Mouse (Mus musculus) CH12.LX (cell line): ENCODE measurements at regions not wholly inside any gene's neighbourhood (a gene's known extent, or its start where the extent isn't known, plus 50 kb on each side); places are given as distances from the start of the nearest gene placed in this dataset.

Experiments
- DNase-seq: peaks from one replicate; pipeline ENCODE4 v3.0.0-alpha.2; 2013; ENCODE audit errors: extremely low read depth
- H3K27ac ChIP-seq: 2 replicates; pipeline ENCODE4 v1.5.1; 2012; ENCODE audit warnings: low read depth, mild to moderate bottlenecking, control low read depth, moderate library complexity; ENCODE audit not compliant: insufficient read depth
- H3K27me3 ChIP-seq: replicated peaks from 2 replicates; pipeline ENCODE3; 2012; ENCODE audit warnings: inconsistent platforms
- H3K36me3 ChIP-seq, 2 experiments: replicated peaks in 1 of 2; 2 replicates each; pipeline versions ENCODE3 to v1.6.1; 2012; ENCODE audit warnings: inconsistent platforms in 1 of 2, low read length in 1 of 2, mild to moderate bottlenecking in 1 of 2, mixed read lengths in 1 of 2, moderate library complexity in 1 of 2; ENCODE audit not compliant: control insufficient read depth in 1 of 2, insufficient read depth in 1 of 2
- H3K4me1 ChIP-seq, 2 experiments: 2 replicates each; pipeline ENCODE4 v1.6.1; 2012; ENCODE audit warnings: inconsistent platforms in 1 of 2, moderate library complexity in 1 of 2; ENCODE audit not compliant: insufficient read depth in 2 of 2, control insufficient read depth in 1 of 2
- H3K4me2 ChIP-seq: 2 replicates; pipeline ENCODE4 v1.6.1; 2012; ENCODE audit warnings: low read depth, mild to moderate bottlenecking, control low read depth; ENCODE audit not compliant: poor library complexity, insufficient read depth, severe bottlenecking
- H3K4me3 ChIP-seq, 3 experiments: fragments of 150-350 bp in 1 of 3; sonication (generic) in 1 of 3; replicated peaks in 1 of 3; 2 replicates each; pipeline versions ENCODE3 to v1.5.1; 2011 to 2012; ENCODE audit warnings: low read depth in 2 of 3, low read length in 2 of 3, mild to moderate bottlenecking in 2 of 3, moderate library complexity in 2 of 3, control low read depth in 1 of 3, improper control_type of control experiment in 1 of 3, inconsistent platforms in 1 of 3, mixed read lengths in 1 of 3; ENCODE audit not compliant: poor library complexity in 1 of 3
- H3K79me2 ChIP-seq: replicated peaks from 2 replicates; pipeline ENCODE4 v1.6.1; 2012; ENCODE audit warnings: mild to moderate bottlenecking, moderate library complexity; ENCODE audit not compliant: control insufficient read depth, poor library complexity, insufficient read depth, severe bottlenecking; ENCODE audit errors: extremely low read depth
- H3K9ac ChIP-seq: 2 replicates; pipeline ENCODE4 v1.6.1; 2012; ENCODE audit warnings: low read depth, mild to moderate bottlenecking, control low read depth, moderate library complexity; ENCODE audit not compliant: insufficient read depth
- H3K9me3 ChIP-seq: replicated peaks from 2 replicates; pipeline ENCODE3; 2012; ENCODE audit warnings: low read length, inconsistent platforms, mixed read lengths
- BHLHE40 ChIP-seq: IDR thresholded peaks from 2 replicates; pipeline ENCODE4 v1.6.1; 2011; ENCODE audit warnings: mild to moderate bottlenecking, low read depth, low read length, improper control_type of control experiment
- CHD2 ChIP-seq: IDR thresholded peaks from 2 replicates; pipeline ENCODE4 v1.6.1; 2011; ENCODE audit warnings: low read length, improper control_type of control experiment
- CTCF ChIP-seq, 2 experiments: IDR thresholded peaks in 1 of 2; conservative IDR thresholded peaks in 1 of 2; 2 replicates each; pipeline ENCODE4 v1.5.1; 2011 to 2012; ENCODE audit warnings: low read depth in 2 of 2, low read length in 2 of 2, improper control_type of control experiment in 1 of 2, inconsistent platforms in 1 of 2, mild to moderate bottlenecking in 1 of 2, moderate library complexity in 1 of 2
- EP300 ChIP-seq: IDR thresholded peaks from 2 replicates; pipeline ENCODE4 v1.6.1; 2011; ENCODE audit warnings: low read length, improper control_type of control experiment
- KAT2A ChIP-seq: IDR thresholded peaks from 2 replicates; pipeline ENCODE4 v1.6.1; 2012; ENCODE audit warnings: low read length, improper control_type of control experiment, inconsistent platforms; ENCODE audit not compliant: insufficient replicate concordance
- MAX ChIP-seq: IDR thresholded peaks from 2 replicates; pipeline ENCODE4 v1.6.1; 2011; ENCODE audit warnings: low read length, improper control_type of control experiment
- MAZ ChIP-seq: IDR thresholded peaks from 2 replicates; pipeline ENCODE4 v1.6.1; 2012; ENCODE audit warnings: low read depth, mild to moderate bottlenecking, inconsistent platforms, low read length, improper control_type of control experiment, moderate library complexity
- NELFE ChIP-seq: IDR thresholded peaks from 2 replicates; pipeline ENCODE4 v1.6.1; 2011; ENCODE audit warnings: low read depth, low read length, improper control_type of control experiment
- POLR2A ChIP-seq: IDR thresholded peaks from 2 replicates; pipeline ENCODE4 v1.6.1; 2011; ENCODE audit warnings: low read depth, mild to moderate bottlenecking, improper control_type of control experiment, low read length
- POLR2AphosphoS2 ChIP-seq: IDR thresholded peaks from 2 replicates; pipeline ENCODE4 v1.6.1; 2011; ENCODE audit warnings: low read depth, low read length, improper control_type of control experiment
- RAD21 ChIP-seq: IDR thresholded peaks from 2 replicates; pipeline ENCODE4 v1.6.1; 2011; ENCODE audit warnings: low read depth, mild to moderate bottlenecking, low read length, improper control_type of control experiment, moderate library complexity
- TBP ChIP-seq: conservative IDR thresholded peaks from 2 replicates; pipeline ENCODE4 v1.6.1; 2011; ENCODE audit warnings: low read depth, low read length, improper control_type of control experiment
- USF2 ChIP-seq: conservative IDR thresholded peaks from 2 replicates; pipeline ENCODE4 v1.6.1; 2011; ENCODE audit warnings: low read depth, low read length, improper control_type of control experiment
- ZNF384 ChIP-seq: IDR thresholded peaks from 2 replicates; pipeline ENCODE4 v1.6.1; 2012; ENCODE audit warnings: low read depth, low read length, improper control_type of control experiment, inconsistent platforms
- dilution Hi-C: fragments of 300-500 bp; cut with MboI; formaldehyde crosslinking; loops from 2 replicates; pipeline ENCODE4 v1.14.3; 2020; ENCODE audit warnings: low sequenced_read_pairs; ENCODE audit not compliant: extremely low pct_unique_long_range_greater_than_20kb, extremely low pct_ligation_motif_present
- in situ Hi-C: fragments of 300-500 bp; cut with MboI; formaldehyde crosslinking; loops from 3 replicates; pipeline ENCODE4 v1.14.3; 2019; ENCODE audit warnings: low sequenced_read_pairs, low pct_ligation_motif_present, low pct_unique_long_range_greater_than_20kb, mixed read lengths

DNA sequence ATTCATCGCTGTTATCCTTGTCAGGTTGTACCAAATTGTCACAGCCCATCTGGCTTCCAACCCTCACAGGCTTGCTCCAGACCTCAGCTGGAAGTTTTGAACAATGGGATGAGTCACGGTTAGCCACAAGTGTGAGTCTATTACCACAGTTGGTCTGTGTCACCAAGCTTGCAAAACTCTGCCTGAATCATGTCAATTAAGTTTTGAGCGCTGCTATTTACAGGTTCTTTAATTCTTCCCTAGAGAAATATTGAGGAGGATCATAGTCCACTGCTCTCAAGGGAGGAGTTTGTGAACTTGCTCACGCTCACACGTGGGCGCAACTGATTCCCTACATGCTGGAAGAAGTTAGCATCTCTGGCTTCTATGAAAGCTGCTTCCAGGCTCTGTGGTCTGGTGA lies 292.6 kb downstream of the Lmo4 start:
- Histone ChIP-seq H3K4me3 (no peak overlapping the region), H3K27me3 (no peaks in the 10 kb centered on the region), H3K9ac (no peak overlapping the region), H3K9me3 (no peaks in the 10 kb centered on the region), H3K36me3 (no peaks in the 10 kb centered on the region), H3K27ac (no peak overlapping the region), H3K79me2 (no peaks in the 10 kb centered on the region), H3K4me2 (peak overlapping the region; percentile 53; the same call in 1 of the 2 replicates), H3K4me1 (peaks cover 6 to 22% of the 10 kb centered on the region in 2 experiments; a peak in 3 of 4 replicates)
- in situ Hi-C loops, result no loop called here
- dilution Hi-C loops, result no loop called here
- TF ChIP-seq MAX, result peak; percentile 47; the same call in 1 of the 2 replicates
- no peak for TF ChIP-seq POLR2AphosphoS2
- TF ChIP-seq BHLHE40, result peak; percentile 45; the same call in 1 of the 2 replicates
- DNase-seq, result peak; percentile 17

DNA sequence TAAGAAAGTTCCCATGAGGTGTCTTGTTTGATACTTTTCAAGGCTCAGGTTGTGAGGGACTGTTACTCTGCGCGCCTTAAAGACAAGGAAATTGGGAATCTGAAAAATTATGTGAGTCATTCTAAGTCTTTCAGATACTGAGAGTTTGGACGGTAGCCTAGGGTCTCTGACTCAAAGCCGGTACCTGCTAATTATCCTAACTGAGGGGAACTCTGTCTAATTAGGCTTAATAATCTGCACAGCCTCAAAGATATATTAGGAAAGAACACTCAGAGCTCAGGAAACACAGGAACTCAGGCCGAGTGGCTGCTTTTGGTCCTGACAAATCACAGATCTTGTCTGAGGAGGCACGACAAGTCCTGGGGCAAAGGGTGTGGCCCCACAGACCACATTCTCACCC lies 295.7 kb downstream of the Lmo4 start:
- Histone ChIP-seq H3K9me3 (no peaks in the 10 kb centered on the region), H3K27ac (no peak overlapping the region), H3K36me3 (no peaks in the 10 kb centered on the region), H3K27me3 (no peaks in the 10 kb centered on the region), H3K4me3 (no peak overlapping the region), H3K4me1 (peaks cover 6 to 16% of the 10 kb centered on the region in 2 experiments; a peak in 3 of 4 replicates), H3K79me2 (no peaks in the 10 kb centered on the region), H3K4me2 (no peak overlapping the region), H3K9ac (no peak overlapping the region)
- in situ Hi-C loops, result no loop called here
- no peak for DNase-seq
- dilution Hi-C loops, result no loop called here
- TF ChIP-seq MAZ (no peak), POLR2A (no peak), CTCF (conservative IDR thresholded peaks at IDR 0.05 in 1 of 2, IDR thresholded peaks at IDR 0.05 in 1 of 2; ENCODE audit: low read depth in 2 of 2, low read length in 2 of 2) (no peak), NELFE (no peak), TBP (no peak), RAD21 (no peak), USF2 (no peak), KAT2A (no peak), EP300 (no peak), ZNF384 (no peak), CHD2 (no peak)

DNA sequence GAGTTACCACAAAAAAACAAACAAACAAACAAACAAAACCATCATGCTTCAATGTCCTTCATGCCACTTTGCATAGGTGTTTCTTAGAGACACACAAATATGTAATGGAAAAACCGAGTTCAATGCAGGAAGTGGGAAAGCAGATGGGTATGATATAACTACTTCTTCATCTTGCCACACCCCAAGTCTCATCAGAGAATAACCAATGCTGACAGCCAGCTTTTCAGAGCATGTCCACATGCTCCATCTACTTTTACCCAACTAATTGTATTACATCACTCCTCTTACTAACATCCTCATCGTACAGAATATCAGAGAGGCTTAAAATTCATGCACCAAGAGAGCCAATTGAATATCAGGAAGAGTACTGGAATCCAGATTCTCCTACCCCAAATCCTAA lies 301.6 kb downstream of the Lmo4 start:
- TF ChIP-seq POLR2AphosphoS2, result no peak
- Histone ChIP-seq H3K27me3 (no peaks in the 10 kb centered on the region), H3K36me3 (no peaks in the 10 kb centered on the region), H3K4me2 (no peak overlapping the region), H3K9ac (no peak overlapping the region), H3K4me1 (no peaks in the 10 kb centered on the region), H3K4me3 (no peak overlapping the region), H3K79me2 (no peaks in the 10 kb centered on the region), H3K27ac (no peak overlapping the region), H3K9me3 (no peaks in the 10 kb centered on the region)
- DNase-seq, result no peak
- dilution Hi-C loops, result no loop called here
- in situ Hi-C loops, result no loop called here
